Mouse (Mus musculus) hindbrain, embryonic 16.5 days (tissue): ENCODE measurements around the gene Smarca4. TPM values are rescaled to one million over a fixed set of nuclear protein-coding genes. Genes with fewer than 3 reads are reported as not detected.
"Not testable (repeated sequence)": the region's sequence is repeated elsewhere in the genome, so short reads cannot be mapped to it uniquely, and the experiment has no call there.

Experiments
- ATAC-seq: fragments of 200-750 bp; cut with Nextera tagmentation; 2 replicates; pipeline ENCODE4 v1.8.0; 2017; ENCODE audit warnings: moderate TSS enrichment, moderate library complexity
- H3K27ac ChIP-seq: fragments of 300-500 bp; sonication (generic); 2 replicates; pipeline ENCODE4 v1.5.1; 2014; ENCODE audit warnings: low read depth, mild to moderate bottlenecking, control low read depth, low read length, moderate library complexity
- H3K27me3 ChIP-seq: fragments of 300-500 bp; sonication (generic); replicated peaks from 2 replicates; pipeline ENCODE4 v1.6.1; 2014; ENCODE audit warnings: low read length; ENCODE audit not compliant: control insufficient read depth, insufficient read depth
- H3K36me3 ChIP-seq: fragments of 300-500 bp; sonication (generic); 2 replicates; pipeline ENCODE4 v1.6.1; 2014; ENCODE audit warnings: mild to moderate bottlenecking, low read length, moderate library complexity, mixed read lengths; ENCODE audit not compliant: control insufficient read depth, insufficient read depth
- H3K4me1 ChIP-seq: fragments of 300-500 bp; sonication (generic); 2 replicates; pipeline ENCODE4 v1.6.1; 2014; ENCODE audit warnings: low read depth, low read length; ENCODE audit not compliant: control insufficient read depth, insufficient read depth
- H3K4me2 ChIP-seq: fragments of 300-500 bp; sonication (generic); 2 replicates; pipeline ENCODE4 v1.6.1; 2014; ENCODE audit warnings: mild to moderate bottlenecking, low read length, control low read depth, moderate library complexity
- H3K4me3 ChIP-seq: fragments of 300-500 bp; sonication (generic); 2 replicates; pipeline ENCODE4 v1.5.1; 2014; ENCODE audit warnings: mild to moderate bottlenecking, low read length, control low read depth, moderate library complexity
- H3K9ac ChIP-seq: fragments of 300-500 bp; sonication (generic); 2 replicates; pipeline ENCODE4 v1.6.1; 2014; ENCODE audit warnings: low read depth, mild to moderate bottlenecking, control low read depth, low read length, moderate library complexity
- H3K9me3 ChIP-seq: fragments of 300-500 bp; sonication (generic); 2 replicates; pipeline ENCODE4 v1.6.1; 2014; ENCODE audit warnings: mild to moderate bottlenecking, low read length, moderate library complexity; ENCODE audit not compliant: control insufficient read depth
- WGBS: fragments of 180-500 bp; shearing (Covaris S2); extraction: QIAGEN DNeasy Blood & Tissue Kit; methylation state at CpG from one replicate; pipeline ENCODE4 v1.1.7; 2014; 5-methylcytosine and 5-hydroxymethylcytosine counted together
- polyA plus RNA-seq: library from polyadenylated mRNA; unstranded; fragments of >200 nt; fragmentation: Nextera tagmentation; extraction: Ambion mirVana; gene quantifications from 2 replicates; pipeline ENCODE4 v1.2.1, GENCODE M21; 2015

The Smarca4 gene
- polyA plus RNA-seq, 1 experiment from 2014 or later, result 109 TPM

DNA sequence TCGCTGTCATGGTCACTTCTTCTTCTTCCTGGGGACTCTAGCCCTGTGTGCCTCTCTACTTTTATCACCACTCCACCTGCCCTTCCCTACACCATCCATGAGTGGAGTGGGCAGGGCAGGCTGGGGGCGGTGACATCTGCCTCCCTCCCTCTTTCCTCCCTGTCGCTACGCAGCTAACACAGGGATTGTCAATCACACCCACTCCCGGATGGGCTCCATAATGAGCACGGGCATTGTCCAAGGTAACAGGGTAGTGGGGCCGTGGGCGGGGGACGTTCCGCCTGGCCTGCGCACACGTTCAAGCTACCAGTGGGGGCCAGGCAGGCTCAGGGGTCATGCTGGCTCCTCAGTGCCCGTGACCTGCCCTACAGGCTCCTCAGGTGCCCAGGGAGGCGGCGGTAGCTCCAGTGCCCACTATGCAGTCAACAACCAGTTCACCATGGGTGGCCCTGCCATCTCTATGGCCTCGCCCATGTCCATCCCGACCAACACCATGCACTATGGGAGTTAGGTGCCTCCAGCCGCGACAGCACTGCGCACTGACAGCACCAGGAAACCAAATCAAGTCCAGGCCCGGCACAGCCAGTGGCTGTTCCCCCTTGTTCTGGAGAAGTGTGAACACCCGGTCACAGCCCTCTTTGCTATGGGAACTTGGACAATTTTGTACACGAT is 28.2 kb upstream of the Smarca4 start:
- H3K9me3 ChIP-seq, result no peaks in the 10 kb centered on the region
- peaks cover 8% of the 10 kb centered on the region for H3K4me1 ChIP-seq
- no peak for ATAC-seq
- H3K27me3 ChIP-seq, result no peaks in the 10 kb centered on the region
- H3K9ac ChIP-seq, result no peak overlapping the region
- H3K27ac ChIP-seq, result no peak overlapping the region
- WGBS, result 75% methylated on average over 22 of the region's 23 CpGs
- H3K4me2 ChIP-seq, result no peak overlapping the region
- H3K36me3 ChIP-seq, result peaks cover 43% of the 10 kb centered on the region
- no peak overlapping the region for H3K4me3 ChIP-seq

DNA sequence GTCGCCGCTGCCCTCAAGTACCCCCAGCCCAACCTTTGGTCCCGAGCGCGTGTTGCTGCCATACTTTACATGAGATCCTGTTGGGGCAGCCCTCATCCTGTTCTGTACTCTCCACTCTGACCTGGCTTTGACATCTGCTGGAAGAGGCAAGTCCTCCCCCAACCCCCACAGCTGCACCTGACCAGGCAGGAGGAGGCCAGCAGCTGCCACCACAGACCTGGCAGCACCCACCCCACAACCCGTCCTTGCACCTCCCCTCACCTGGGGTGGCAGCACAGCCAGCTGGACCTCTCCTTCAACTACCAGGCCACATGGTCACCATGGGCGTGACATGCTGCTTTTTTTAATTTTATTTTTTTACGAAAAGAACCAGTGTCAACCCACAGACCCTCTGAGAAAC is 27.6 kb upstream of the Smarca4 start:
- peaks cover 40% of the 10 kb centered on the region for H3K36me3 ChIP-seq
- H3K4me3 ChIP-seq, result no peak overlapping the region
- no peak for ATAC-seq
- no peak overlapping the region for H3K4me2 ChIP-seq
- H3K9me3 ChIP-seq, result no peaks in the 10 kb centered on the region
- H3K27me3 ChIP-seq, result no peaks in the 10 kb centered on the region
- no peak overlapping the region for H3K27ac ChIP-seq
- WGBS, result 87% methylated on average over 8 of the region's 8 CpGs
- H3K4me1 ChIP-seq, result peaks cover 8% of the 10 kb centered on the region
- H3K9ac ChIP-seq, result no peak overlapping the region

DNA sequence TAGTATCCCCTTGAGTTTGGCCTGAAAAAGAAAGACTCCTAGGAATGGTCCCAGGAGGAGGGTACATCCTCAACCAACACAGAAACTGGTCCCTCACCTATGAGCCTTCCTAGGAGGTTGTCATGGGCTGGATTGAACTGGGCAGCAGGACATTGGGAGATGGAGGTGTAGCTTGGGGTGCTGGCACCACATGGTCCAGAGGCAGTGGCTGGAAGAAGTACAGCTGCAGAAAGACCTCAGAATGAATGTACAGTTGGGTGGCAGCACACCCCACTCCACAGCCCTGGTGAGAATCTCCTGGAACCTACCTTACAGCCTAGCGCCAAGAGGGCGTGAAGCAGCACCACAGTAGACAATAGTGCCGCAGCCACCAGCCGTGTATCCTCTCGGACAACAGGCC is 26.4 kb upstream of the Smarca4 start:
- H3K9ac ChIP-seq, result no peak overlapping the region
- no peak overlapping the region for H3K27ac ChIP-seq
- WGBS, result 88% methylated on average over 5 of the region's 5 CpGs
- H3K4me2 ChIP-seq, result no peak overlapping the region
- H3K36me3 ChIP-seq, result peaks cover 33% of the 10 kb centered on the region
- H3K27me3 ChIP-seq, result no peaks in the 10 kb centered on the region
- ATAC-seq, result no peak
- no peak overlapping the region for H3K4me3 ChIP-seq
- no peaks in the 10 kb centered on the region for H3K9me3 ChIP-seq
- H3K4me1 ChIP-seq, result peaks cover 18% of the 10 kb centered on the region

DNA sequence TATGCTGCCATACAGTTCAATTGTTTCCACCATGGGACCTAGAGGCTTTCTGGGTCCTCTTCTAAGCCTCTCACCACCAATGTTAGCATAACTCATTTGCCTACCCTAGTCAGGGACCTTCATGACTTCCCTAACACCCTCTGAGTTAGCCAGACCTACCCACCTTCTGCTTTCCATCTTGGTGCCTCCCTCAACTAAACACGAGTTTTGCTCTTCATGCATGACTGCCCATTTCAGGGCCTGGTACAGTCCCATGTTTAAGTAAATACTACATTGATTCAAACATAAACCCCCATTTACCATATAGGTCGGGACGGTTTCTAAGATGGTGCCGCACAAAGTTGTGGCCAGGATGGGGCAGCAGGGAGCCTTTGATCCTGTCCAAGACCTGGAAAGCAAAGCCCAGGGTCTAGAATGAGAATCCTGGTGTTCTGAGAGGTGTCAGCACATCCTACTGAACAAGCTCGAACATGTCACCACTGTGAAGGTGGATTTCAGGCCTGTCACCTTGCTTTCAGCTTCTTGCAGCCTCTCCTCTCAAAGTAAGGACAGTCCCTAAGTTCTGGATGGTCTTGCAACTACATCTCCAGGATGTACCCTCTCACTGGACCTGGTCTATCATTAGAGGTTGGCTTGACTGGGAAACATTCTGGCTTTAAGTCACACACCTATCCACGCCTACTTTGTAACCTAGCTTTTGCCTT is 24.7 kb upstream of the Smarca4 start:
- Histone ChIP-seq H3K9me3 (no peaks in the 10 kb centered on the region), H3K4me2 (peak overlapping the region; percentile 85), H3K27ac (no peak overlapping the region), H3K27me3 (no peaks in the 10 kb centered on the region), H3K9ac (no peak overlapping the region), H3K36me3 (peaks cover 27% of the 10 kb centered on the region), H3K4me1 (peaks cover 27% of the 10 kb centered on the region), H3K4me3 (no peak overlapping the region)
- WGBS, result 89% methylated on average over 6 of the region's 6 CpGs
- ATAC-seq, result no peak

DNA sequence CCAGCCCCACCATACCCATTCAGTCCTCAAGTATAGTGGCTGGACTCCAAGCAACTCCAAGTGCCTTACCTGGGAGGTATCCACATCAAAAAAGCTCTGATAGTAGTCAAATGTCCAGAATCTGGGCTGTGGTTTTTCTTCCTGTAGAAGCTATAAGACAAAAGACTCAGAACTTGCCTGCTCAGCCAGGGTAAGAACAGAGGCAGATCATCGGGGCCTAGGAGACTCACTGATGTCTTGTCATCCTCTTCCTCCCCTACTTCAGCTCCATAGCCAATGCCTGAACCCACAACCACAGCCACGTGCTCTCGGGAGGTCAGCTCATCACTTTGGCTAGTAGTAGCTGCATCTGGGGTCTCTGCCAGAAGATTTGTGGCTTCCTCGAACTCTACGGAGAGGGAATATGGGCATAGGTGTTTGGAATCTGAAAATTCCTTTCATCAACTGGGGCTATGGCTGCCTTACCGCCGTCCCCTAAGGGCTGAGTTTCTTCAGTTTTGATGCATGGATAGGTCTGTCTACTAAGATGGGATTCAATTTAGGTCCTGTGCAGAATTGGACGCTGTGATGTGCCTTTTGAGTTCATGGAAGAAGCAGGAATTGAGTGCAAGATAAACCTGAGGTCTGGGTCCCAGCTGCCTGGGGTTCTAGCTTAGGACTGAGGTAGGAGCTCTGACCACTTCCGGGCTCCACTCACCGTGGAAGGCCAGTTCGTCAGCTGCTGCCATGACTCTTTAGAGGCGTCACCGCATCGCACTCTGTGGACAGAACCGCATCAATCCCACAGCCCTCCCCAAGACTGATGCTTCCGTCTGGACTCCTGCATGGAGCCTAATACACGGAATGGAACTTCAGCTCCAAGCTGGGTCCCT is 23.9 kb upstream of the Smarca4 start:
- no peaks in the 10 kb centered on the region for H3K9me3 ChIP-seq
- peak; percentile 77 for ATAC-seq
- no peaks in the 10 kb centered on the region for H3K27me3 ChIP-seq
- peak overlapping the region; percentile 85 for H3K4me3 ChIP-seq
- H3K4me1 ChIP-seq, result peaks cover 27% of the 10 kb centered on the region
- peak overlapping the region; percentile 71 for H3K9ac ChIP-seq
- H3K36me3 ChIP-seq, result peaks cover 23% of the 10 kb centered on the region
- peak overlapping the region; percentile 77 for H3K27ac ChIP-seq
- H3K4me2 ChIP-seq, result peak overlapping the region; percentile 85
- WGBS, result 18% methylated on average over 17 of the region's 17 CpGs

DNA sequence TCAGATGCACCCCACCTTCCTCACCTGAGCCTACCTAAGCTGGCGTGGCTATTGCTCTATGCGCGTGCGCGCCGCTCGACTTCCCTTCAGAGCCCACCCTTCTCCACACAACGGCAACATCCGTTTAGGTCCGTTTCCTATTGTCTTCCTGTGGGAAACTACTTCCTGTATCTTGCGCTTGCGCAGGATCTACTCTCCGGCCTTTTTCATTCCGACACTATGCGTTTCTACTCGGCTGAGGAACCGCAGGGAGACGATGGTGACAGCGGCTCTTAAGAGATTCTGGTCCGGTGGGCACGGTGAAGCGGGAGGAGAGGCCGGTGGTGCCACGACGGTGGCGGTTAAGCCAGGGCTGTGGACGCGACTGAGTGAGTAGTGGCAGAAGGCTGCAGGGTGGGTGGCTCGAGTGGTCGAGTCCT is 23.3 kb upstream of the Smarca4 start, which contains the start of the genes Timm29 and Yipf2:
Timm29 (plus strand) TSS at position 20 of the 419 bp plus-strand sequence.
Yipf2 (minus strand) TSS at position 126 of the 419 bp plus-strand sequence.
- Histone ChIP-seq H3K9ac (peak within 1 kb of the TSS; percentile 88), H3K27me3 (no peaks in the 10 kb centered on the region), H3K36me3 (peaks cover 19% of the 10 kb centered on the region), H3K27ac (peak within 1 kb of the TSS; percentile 79), H3K4me2 (peak within 1 kb of the TSS; percentile 91), H3K9me3 (no peaks in the 10 kb centered on the region), H3K4me1 (peaks cover 27% of the 10 kb centered on the region), H3K4me3 (peak within 1 kb of the TSS; percentile 85)
- ATAC-seq, result peak; percentile 94
- 0% methylated on average over 30 of the region's 30 CpGs for WGBS

DNA sequence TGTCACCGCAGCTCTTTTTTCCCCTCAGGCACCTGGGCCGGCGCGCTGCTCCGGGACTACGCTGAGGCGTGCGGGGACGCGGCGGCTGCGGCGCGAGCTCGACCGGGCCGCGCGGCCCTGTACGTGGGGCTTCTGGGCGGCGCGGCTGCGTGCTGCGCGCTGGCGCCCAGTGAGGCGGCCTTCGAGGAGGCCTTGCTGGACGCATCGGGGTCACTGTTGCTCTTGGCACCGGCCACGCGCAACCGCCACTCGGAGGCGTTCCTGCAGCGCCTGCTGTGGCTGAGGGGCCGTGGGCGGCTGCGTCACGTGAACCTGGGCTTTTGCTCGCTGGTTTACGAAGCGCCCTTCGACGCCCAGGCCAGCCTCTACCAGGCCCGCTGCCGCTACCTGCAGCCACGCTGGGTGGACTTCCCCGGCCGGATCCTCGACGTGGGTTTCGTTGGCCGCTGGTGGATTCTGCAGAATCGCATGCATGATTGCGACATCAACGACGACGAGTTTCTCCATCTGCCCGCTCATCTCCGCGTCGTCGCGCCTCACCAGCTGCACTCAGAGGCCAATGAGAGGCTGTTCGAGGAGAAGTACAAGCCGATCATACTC is 22.7 kb upstream of the Smarca4 start:
- H3K4me2 ChIP-seq, result peak overlapping the region; percentile 91
- H3K27ac ChIP-seq, result peak overlapping the region; percentile 79
- peaks cover 27% of the 10 kb centered on the region for H3K4me1 ChIP-seq
- peaks cover 14% of the 10 kb centered on the region for H3K36me3 ChIP-seq
- peak; percentile 66 for ATAC-seq
- H3K4me3 ChIP-seq, result peak overlapping the region; percentile 85
- peak overlapping the region; percentile 88 for H3K9ac ChIP-seq
- H3K27me3 ChIP-seq, result no peaks in the 10 kb centered on the region
- WGBS, result 2% methylated on average over 60 of the region's 69 CpGs
- no peaks in the 10 kb centered on the region for H3K9me3 ChIP-seq

DNA sequence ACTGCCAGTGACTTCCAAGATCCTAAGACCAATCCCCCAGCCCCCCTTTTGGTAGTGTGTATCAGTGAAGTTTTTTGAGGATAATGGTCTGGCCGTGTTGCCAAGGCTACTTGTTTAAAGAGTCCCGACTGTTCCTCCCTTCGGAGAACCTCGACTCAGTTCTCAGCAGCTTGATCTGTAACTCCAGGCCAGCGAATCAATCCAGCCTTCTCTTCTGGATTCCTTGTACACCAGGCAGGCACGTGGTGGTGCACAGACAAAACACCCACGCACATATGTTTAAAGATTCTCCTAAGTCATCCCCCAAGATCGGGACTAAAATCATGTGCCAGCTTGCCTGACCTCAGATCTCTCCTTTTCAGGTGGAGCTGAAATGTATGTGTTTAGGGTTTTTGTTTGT is 21.6 kb upstream of the Smarca4 start:
- peaks cover 27% of the 10 kb centered on the region for H3K4me1 ChIP-seq
- H3K36me3 ChIP-seq, H3K9me3 ChIP-seq, H3K9ac ChIP-seq, H3K27me3 ChIP-seq, ATAC-seq, H3K27ac ChIP-seq: not testable (repeated sequence)
- H3K4me3 ChIP-seq, result peak overlapping the region; percentile 85
- peak overlapping the region; percentile 91 for H3K4me2 ChIP-seq
- WGBS, result 90% methylated on average over 8 of the region's 8 CpGs
